8 mouse cellular contexts compared by ENCODE assay signal in the genomic region with DNA sequence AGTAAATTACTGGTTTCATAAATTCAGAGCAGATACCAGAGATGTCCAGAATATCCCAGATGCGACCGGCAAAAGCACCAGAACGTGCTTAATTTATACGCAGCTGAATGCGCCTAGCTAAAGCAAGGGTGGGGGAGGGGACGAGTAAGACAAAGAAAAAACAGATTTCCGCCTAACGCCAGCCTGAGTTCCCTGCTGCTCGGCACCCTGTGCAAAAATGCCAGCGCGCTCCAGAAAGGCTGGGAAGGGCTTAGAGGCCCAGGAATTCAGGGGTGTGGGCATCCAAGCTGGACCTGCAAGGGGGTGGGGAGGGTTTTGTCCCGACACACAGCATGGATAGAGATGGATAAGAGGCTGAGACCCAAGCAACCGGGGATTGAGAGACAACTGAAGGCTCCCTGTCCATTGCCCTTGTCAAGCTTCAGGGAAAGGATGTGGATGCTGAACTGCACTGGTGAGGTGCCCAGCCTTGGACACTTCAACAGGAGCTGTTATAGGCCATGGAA.
DNase-seq lines count a peak whose midpoint lies in the region; ATAC-seq and TF ChIP-seq lines count a peak whose summit lies in the region.

No protein-coding gene starts in this region.

- peak overlapping the region; percentile 42 for H3K9ac ChIP-seq in hindbrain, embryonic 15.5 days
- H3K9ac ChIP-seq in midbrain, embryonic 12.5 days (replicated peaks), result no peak overlapping the region; the same call in 1 of the 2 replicates

- H3K4me1 ChIP-seq in cerebellum, adult 2 months (ENCODE audit: control insufficient read depth, insufficient read depth, low read length), result no peaks in the 10 kb centered on the region
- H3K4me1 ChIP-seq in hindbrain, embryonic 15.5 days (replicated peaks), result peaks cover 32% of the 10 kb centered on the region
- peaks cover 51% of the 10 kb centered on the region for H3K4me1 ChIP-seq in midbrain, embryonic 12.5 days

- TF ChIP-seq POLR2A in cerebellum, adult 2 months (IDR thresholded peaks at IDR 0.05; ENCODE audit: borderline replicate concordance, insufficient read depth, low read length), result no peak

- no peaks in the 10 kb centered on the region for H3K9me3 ChIP-seq in hindbrain, embryonic 15.5 days
- no peaks in the 10 kb centered on the region for H3K9me3 ChIP-seq in midbrain, embryonic 12.5 days

- peak overlapping the region; percentile 52 for H3K4me2 ChIP-seq in hindbrain, embryonic 15.5 days
- H3K4me2 ChIP-seq in midbrain, embryonic 12.5 days (replicated peaks), result peak overlapping the region; percentile 42

- no peaks in the 10 kb centered on the region; the same call in 1 of the 2 replicates for H3K27me3 ChIP-seq in cerebellum, adult 2 months (ENCODE audit: control insufficient read depth, insufficient read depth, low read length)
- no peaks in the 10 kb centered on the region for H3K27me3 ChIP-seq in hindbrain, embryonic 15.5 days
- no peaks in the 10 kb centered on the region for H3K27me3 ChIP-seq in midbrain, embryonic 12.5 days

- H3K27ac ChIP-seq in cerebellum, adult 2 months (ENCODE audit: insufficient read depth, low read length), result no peak overlapping the region
- H3K27ac ChIP-seq in hindbrain, embryonic 15.5 days (replicated peaks), result peak overlapping the region; percentile 87
- H3K27ac ChIP-seq in midbrain, embryonic 12.5 days (replicated peaks), result peak overlapping the region; percentile 96

- WGBS in cerebellum, adult 2 months, result 4% methylated on average over 13 of the region's 13 CpGs
- WGBS in hindbrain, embryonic 15.5 days, result 2% methylated on average over 13 of the region's 13 CpGs
- WGBS in midbrain, embryonic 12.5 days, result under 1% methylated on average over 13 of the region's 13 CpGs

- no peak overlapping the region for H3K4me3 ChIP-seq in cerebellum, adult 2 months (replicated peaks; ENCODE audit: insufficient read depth, low read depth, low read length)
- peak overlapping the region; percentile 20 for H3K4me3 ChIP-seq in hindbrain, embryonic 15.5 days
- H3K4me3 ChIP-seq in midbrain, embryonic 12.5 days, result no peak overlapping the region

- no peaks in the 10 kb centered on the region for H3K36me3 ChIP-seq in hindbrain, embryonic 15.5 days
- no peaks in the 10 kb centered on the region for H3K36me3 ChIP-seq in midbrain, embryonic 12.5 days

- ATAC-seq in hindbrain, embryonic 15.5 days (ENCODE audit: low FRiP score, low read depth), result peak; percentile 67
- peak; percentile 81 for ATAC-seq in midbrain, embryonic 12.5 days (ENCODE audit: low FRiP score, low read depth)
- ATAC-seq in CD4-positive, CD25-positive, alpha-beta regulatory T cell, adult 4 months, result no peak

- DNase-seq in cerebellum, postnatal 14 days, result peak; percentile 51
- DNase-seq in cerebellum, adult 2 months, result no peak
- DNase-seq in right cerebral cortex, adult 2 months (ENCODE audit: low spot score in 2 of 2), result peak; percentile 44 to 52
- no peak for DNase-seq in right cerebral cortex, adult 18-20 months
- DNase-seq in ovary, postnatal 10 days (ENCODE audit: low spot score), result no peak

- no peak for TF ChIP-seq CTCF in cerebellum, adult 2 months (IDR thresholded peaks at IDR 0.05; ENCODE audit: borderline replicate concordance, insufficient read depth, low read depth, low read length)

Comparison
In these comparisons a context has a peak if more than half of its experiments do, and no peak if none do; other contexts are left out.
1. DNase-seq: peak in cerebellum, postnatal 14 days (2 of 2) and right cerebral cortex, adult 2 months (2 of 2); none in cerebellum, adult 2 months (0 of 2), right cerebral cortex, adult 18-20 months (single experiment) and ovary, postnatal 10 days (single experiment).